Mouse (Mus musculus): ENCODE data around the gene Cyp26b1. TPM values are rescaled to one million over a fixed set of nuclear protein-coding genes. Genes with fewer than 3 reads are reported as not detected.
A peak's percentile ranks its signal among the peaks of the same experiment; 100 is the strongest.

The Cyp26b1 gene
- polyA plus RNA-seq, 1 experiment from 2014 or later = 55.3 TPM

DNA sequence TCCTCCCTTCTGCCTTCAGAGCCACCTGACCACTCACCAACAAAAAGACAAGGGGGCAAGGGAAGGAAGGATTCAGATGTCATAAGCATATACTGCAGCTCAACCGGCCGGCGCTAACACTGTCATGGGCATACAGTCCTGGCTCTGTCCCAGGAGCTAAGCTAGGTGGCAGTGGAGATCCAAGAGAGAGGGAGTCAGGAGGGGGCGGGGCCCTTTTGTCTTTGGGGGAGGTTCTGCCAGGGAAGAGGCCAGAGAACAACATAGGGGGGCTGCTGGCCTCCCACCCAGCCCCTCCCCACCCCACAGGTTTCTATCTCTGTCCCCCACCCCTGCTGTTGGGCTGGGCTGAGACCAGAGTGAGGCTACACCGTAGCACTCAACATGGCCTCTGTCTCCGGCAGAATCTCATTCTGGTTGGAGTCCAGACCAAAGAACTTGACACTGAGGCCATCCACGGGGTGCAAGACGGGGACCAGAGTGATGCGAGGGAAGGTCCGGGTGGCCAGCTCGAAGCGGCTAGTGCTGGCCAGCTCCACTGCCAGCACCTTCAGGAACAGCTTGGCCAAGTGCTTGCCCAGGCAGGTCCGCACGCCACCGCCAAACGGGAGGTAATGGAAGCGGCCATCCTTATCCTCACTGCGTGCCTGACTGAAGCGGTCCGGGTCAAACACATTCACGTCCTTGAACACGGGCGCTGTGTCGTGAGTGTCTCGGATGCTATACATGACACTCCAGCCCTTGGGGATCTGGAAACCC lies 19.6 kb downstream of the Cyp26b1 start:
- Histone ChIP-seq H3K36me3 (peaks cover 7% of the 10 kb centered on the region; the same call in 1 of the 2 replicates), H3K27ac (no peak overlapping the region), H3K4me3 (0 out of 2 replicates have a peak overlapping the region, but pooled peaks have one; percentile 6), H3K4me1 (peaks cover 38% of the 10 kb centered on the region), H3K9me3 (replicated peaks) (no peaks in the 10 kb centered on the region), H3K9ac (no peak overlapping the region), H3K27me3 (peaks cover 38% of the 10 kb centered on the region), H3K4me2 (replicated peaks) (peak overlapping the region; percentile 36)
- 32% methylated on average over 25 of the region's 25 CpGs for WGBS
- ATAC-seq (ENCODE audit: low FRiP score) = peak; percentile 39

DNA sequence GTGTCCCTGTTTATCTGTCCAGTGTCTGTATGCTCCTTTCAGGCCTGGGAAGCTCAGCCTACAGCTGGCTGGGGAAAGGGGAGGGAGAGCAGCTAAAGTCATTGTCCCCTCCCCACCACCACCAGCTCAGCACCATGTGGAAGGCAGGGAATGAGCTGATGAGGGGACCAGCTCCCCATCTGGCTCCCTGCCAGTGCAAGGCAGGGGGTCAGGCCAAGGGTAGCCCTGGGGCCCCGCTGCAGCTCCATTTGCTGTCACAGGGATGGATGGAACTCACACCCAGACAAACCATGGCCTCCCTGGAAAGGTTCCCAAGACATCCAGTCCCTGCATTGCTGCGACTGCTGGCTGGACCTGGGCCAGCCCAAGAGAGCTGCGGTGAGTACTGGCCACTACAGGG lies 23.7 kb downstream of the Cyp26b1 start:
- Histone ChIP-seq H3K9me3 (replicated peaks) (no peaks in the 10 kb centered on the region), H3K27me3 (peaks cover 14% of the 10 kb centered on the region), H3K36me3 (no peaks in the 10 kb centered on the region; the same call in 1 of the 2 replicates), H3K9ac (no peak overlapping the region), H3K4me3 (no peak overlapping the region), H3K4me2 (replicated peaks) (no peak overlapping the region), H3K27ac (peak overlapping the region; percentile 24; the same call in 1 of the 2 replicates), H3K4me1 (peaks cover 25% of the 10 kb centered on the region)
- WGBS = 32% methylated on average over 3 of the region's 3 CpGs
- peak; percentile 30; the same call in 1 of the 2 replicates for ATAC-seq (ENCODE audit: low FRiP score)

DNA sequence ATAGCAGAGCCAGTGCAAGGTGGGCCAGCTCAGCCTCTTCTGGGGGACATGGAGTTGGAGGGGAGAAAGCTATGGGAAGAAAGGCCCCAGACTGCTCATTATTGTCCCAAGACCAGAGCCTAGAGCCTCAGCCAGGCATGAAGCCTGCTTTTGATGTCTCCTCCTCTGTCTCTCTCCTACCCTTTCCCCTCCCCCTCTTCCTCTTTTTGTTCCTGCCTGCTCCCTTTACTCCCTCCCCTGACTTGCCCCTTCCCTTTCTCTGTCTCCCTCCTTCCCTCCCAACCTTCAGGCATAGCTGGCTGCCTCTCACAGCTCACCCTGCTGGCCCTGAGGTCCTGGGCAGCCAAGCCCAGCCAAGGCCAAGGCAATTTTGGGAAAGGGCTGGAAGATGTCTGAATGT lies 24.1 kb downstream of the Cyp26b1 start:
- H3K4me3 ChIP-seq = no peak overlapping the region
- no peak overlapping the region for H3K9ac ChIP-seq
- peak; percentile 7; the same call in 1 of the 2 replicates for ATAC-seq (ENCODE audit: low FRiP score)
- no peaks in the 10 kb centered on the region for H3K9me3 ChIP-seq (replicated peaks)
- 0 out of 2 replicates have a peak overlapping the region, but pooled peaks have one; percentile 30 for H3K27ac ChIP-seq
- H3K4me1 ChIP-seq = peaks cover 21% of the 10 kb centered on the region
- H3K4me2 ChIP-seq (replicated peaks) = no peak overlapping the region
- no peaks in the 10 kb centered on the region for H3K36me3 ChIP-seq
- peaks cover 9% of the 10 kb centered on the region for H3K27me3 ChIP-seq

- Histone ChIP-seq H3K27ac (no peak overlapping the region), H3K4me1 (peaks cover 14% of the 10 kb centered on the region)
- ATAC-seq (ENCODE audit: low FRiP score) = no peak
Measured at GRCm38 (mm10) chr6:84568880-84569279, 24.8 kb downstream of the Cyp26b1 start.

GRCm38 (mm10) chr6:84567696-84568095 lies 26.0 kb downstream of the Cyp26b1 start:
- H3K9ac ChIP-seq = no peak overlapping the region
- peaks cover 13% of the 10 kb centered on the region for H3K4me1 ChIP-seq
- 64% methylated on average over 4 of the region's 4 CpGs for WGBS
- ATAC-seq (ENCODE audit: low FRiP score) = no peak
- H3K36me3 ChIP-seq = no peaks in the 10 kb centered on the region
- peaks cover 2% of the 10 kb centered on the region; the same call in 1 of the 2 replicates for H3K27me3 ChIP-seq
- H3K4me3 ChIP-seq = no peak overlapping the region
- no peaks in the 10 kb centered on the region for H3K9me3 ChIP-seq (replicated peaks)
- no peak overlapping the region for H3K27ac ChIP-seq
- H3K4me2 ChIP-seq (replicated peaks) = no peak overlapping the region

More at GRCm38 (mm10) chr6:84568880-84569279, 24.8 kb downstream of the Cyp26b1 start:
- H3K4me3 ChIP-seq = no peak overlapping the region
- H3K9ac ChIP-seq = no peak overlapping the region
- no peaks in the 10 kb centered on the region for H3K9me3 ChIP-seq (replicated peaks)
- peaks cover 9% of the 10 kb centered on the region; the same call in 1 of the 2 replicates for H3K27me3 ChIP-seq
- no peak overlapping the region for H3K4me2 ChIP-seq (replicated peaks)
- no peaks in the 10 kb centered on the region for H3K36me3 ChIP-seq
- 85% methylated on average over 6 of the region's 6 CpGs for WGBS

- no peak for ATAC-seq (ENCODE audit: low FRiP score)
- no peak overlapping the region for H3K27ac ChIP-seq
Measured at GRCm38 (mm10) chr6:84566825-84567224, 26.9 kb downstream of the Cyp26b1 start.

GRCm38 (mm10) chr6:84565245-84565644 lies 28.5 kb downstream of the Cyp26b1 start:
- Histone ChIP-seq H3K4me3 (no peak overlapping the region), H3K4me2 (replicated peaks) (no peak overlapping the region), H3K27me3 (no peaks in the 10 kb centered on the region), H3K9ac (no peak overlapping the region), H3K9me3 (replicated peaks) (no peaks in the 10 kb centered on the region), H3K27ac (no peak overlapping the region), H3K36me3 (no peaks in the 10 kb centered on the region), H3K4me1 (peaks cover 12% of the 10 kb centered on the region)
- ATAC-seq (ENCODE audit: low FRiP score) = no peak
- WGBS = 82% methylated on average over 5 of the region's 5 CpGs

More at GRCm38 (mm10) chr6:84566825-84567224, 26.9 kb downstream of the Cyp26b1 start:
- Histone ChIP-seq H3K9me3 (replicated peaks) (no peaks in the 10 kb centered on the region), H3K4me1 (peaks cover 13% of the 10 kb centered on the region), H3K4me3 (no peak overlapping the region), H3K36me3 (no peaks in the 10 kb centered on the region), H3K4me2 (replicated peaks) (no peak overlapping the region), H3K9ac (no peak overlapping the region), H3K27me3 (no peaks in the 10 kb centered on the region; the same call in 1 of the 2 replicates)
- WGBS = 73% methylated on average over 2 of the region's 2 CpGs

- ATAC-seq (ENCODE audit: low FRiP score) = no peak
- no peaks in the 10 kb centered on the region for H3K9me3 ChIP-seq (replicated peaks)
- 64% methylated on average over 4 of the region's 4 CpGs for WGBS
- H3K27ac ChIP-seq = no peak overlapping the region
- H3K36me3 ChIP-seq = no peaks in the 10 kb centered on the region
- no peak overlapping the region for H3K4me2 ChIP-seq (replicated peaks)
- H3K27me3 ChIP-seq = no peaks in the 10 kb centered on the region
- H3K4me1 ChIP-seq = no peaks in the 10 kb centered on the region
- H3K4me3 ChIP-seq = no peak overlapping the region
- H3K9ac ChIP-seq = no peak overlapping the region
Measured at GRCm38 (mm10) chr6:84562948-84563347, 30.8 kb downstream of the Cyp26b1 start.

- H3K4me2 ChIP-seq (replicated peaks) = no peak overlapping the region
- 92% methylated on average over 1 of the region's 1 CpGs for WGBS
Measured at GRCm38 (mm10) chr6:84561171-84561570, 32.5 kb downstream of the Cyp26b1 start.

GRCm38 (mm10) chr6:84549852-84550437 lies 43.8 kb downstream of the Cyp26b1 start:
- Histone ChIP-seq H3K27ac (no peak overlapping the region), H3K9me3 (replicated peaks) (no peaks in the 10 kb centered on the region), H3K4me1 (peaks cover 4% of the 10 kb centered on the region; the same call in 1 of the 2 replicates), H3K4me2 (replicated peaks) (no peak overlapping the region), H3K4me3 (no peak overlapping the region), H3K9ac (no peak overlapping the region), H3K36me3 (no peaks in the 10 kb centered on the region), H3K27me3 (no peaks in the 10 kb centered on the region; the same call in 1 of the 2 replicates)
- no peak for ATAC-seq (ENCODE audit: low FRiP score)
- 70% methylated on average over 9 of the region's 9 CpGs for WGBS

More at GRCm38 (mm10) chr6:84561171-84561570, 32.5 kb downstream of the Cyp26b1 start:
- Histone ChIP-seq H3K27ac (no peak overlapping the region), H3K36me3 (no peaks in the 10 kb centered on the region), H3K4me1 (no peaks in the 10 kb centered on the region), H3K9ac (no peak overlapping the region), H3K27me3 (no peaks in the 10 kb centered on the region), H3K9me3 (replicated peaks) (no peaks in the 10 kb centered on the region), H3K4me3 (no peak overlapping the region)
- ATAC-seq (ENCODE audit: low FRiP score) = no peak

- Histone ChIP-seq H3K9ac (no peak overlapping the region), H3K4me3 (no peak overlapping the region), H3K36me3 (no peaks in the 10 kb centered on the region), H3K4me2 (replicated peaks) (no peak overlapping the region), H3K27me3 (no peaks in the 10 kb centered on the region), H3K27ac (no peak overlapping the region), H3K9me3 (replicated peaks) (no peaks in the 10 kb centered on the region), H3K4me1 (no peaks in the 10 kb centered on the region)
- ATAC-seq (ENCODE audit: low FRiP score) = no peak
- WGBS = 83% methylated on average over 2 of the region's 2 CpGs
Measured at GRCm38 (mm10) chr6:84545428-84545827, 48.3 kb downstream of the Cyp26b1 start.

GRCm38 (mm10) chr6:84544359-84544758 lies 49.3 kb downstream of the Cyp26b1 start:
- Histone ChIP-seq H3K4me3 (no peak overlapping the region), H3K4me1 (no peaks in the 10 kb centered on the region), H3K27me3 (no peaks in the 10 kb centered on the region), H3K9me3 (replicated peaks) (no peaks in the 10 kb centered on the region), H3K9ac (no peak overlapping the region), H3K27ac (no peak overlapping the region), H3K36me3 (no peaks in the 10 kb centered on the region), H3K4me2 (replicated peaks) (no peak overlapping the region)
- WGBS = 88% methylated on average over 3 of the region's 3 CpGs
- no peak for ATAC-seq (ENCODE audit: low FRiP score)
